In the genomic region with DNA sequence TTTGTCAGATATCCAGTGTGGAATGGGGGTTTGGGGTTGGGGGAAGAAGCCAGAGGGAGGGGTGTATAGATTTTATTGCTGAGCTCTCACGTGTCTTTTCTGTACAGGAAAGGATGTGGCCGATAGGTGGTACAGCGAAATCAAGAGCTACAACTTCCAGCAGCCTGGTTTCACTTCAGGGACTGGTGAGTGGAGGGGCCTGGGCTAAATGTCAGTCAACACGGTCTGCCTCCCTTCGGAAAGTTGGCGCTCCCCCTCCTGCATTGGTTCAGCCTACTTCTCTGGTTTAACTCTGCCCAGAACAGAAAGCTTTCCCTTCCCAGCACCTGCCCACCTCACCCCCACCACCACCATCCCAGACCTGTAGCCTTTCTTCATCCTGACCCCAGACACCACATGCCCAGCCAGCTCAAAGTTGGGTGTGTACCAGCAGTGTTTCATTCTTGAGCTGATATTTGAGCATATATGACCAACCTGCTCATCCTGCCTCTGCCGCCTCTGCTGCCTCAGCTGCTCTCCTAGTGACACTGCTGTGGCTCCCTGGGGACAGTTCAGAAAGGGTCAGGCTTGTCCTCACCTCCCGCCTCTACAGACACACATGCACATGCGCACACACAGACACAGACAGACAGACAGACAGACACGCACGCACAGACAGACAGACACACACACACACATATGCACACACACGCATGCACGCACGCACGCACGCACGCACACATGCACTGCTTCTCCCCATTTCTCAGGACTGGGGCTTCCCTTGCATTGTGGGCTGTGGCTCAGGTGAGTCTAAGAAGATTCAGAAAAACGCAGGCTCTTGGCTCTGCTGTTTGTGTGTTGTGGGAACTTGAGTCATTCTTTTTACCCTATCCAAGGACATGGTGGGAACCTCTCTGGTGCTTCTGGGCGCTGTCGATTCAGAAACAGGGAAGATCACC, we compare ENCODE assay signal across 26 mouse cellular contexts. TPM values are rescaled to one million over a fixed set of nuclear protein-coding genes. Genes with fewer than 3 reads are reported as not detected.
A peak's percentile ranks its signal among the peaks of the same experiment; 100 is the strongest.
DNase-seq lines count a peak whose midpoint lies in the region; ATAC-seq and TF ChIP-seq lines count a peak whose summit lies in the region.
"Had no signal": no experiment of that assay in that cellular context is flagged by ENCODE, and none has a peak within 500 bp of the region (broad histone marks: within the 10 kb centered on the region; RNA-seq: fewer than 3 reads in every experiment).

No protein-coding gene starts in this region.

- DNase-seq in midbrain, embryonic 11.5 days (ENCODE audit: low spot score, missing footprints), result peak; percentile 84
- DNase-seq in CD4-positive, CD25-positive, alpha-beta regulatory T cell, adult 2 months (ENCODE audit: low read depth, low spot score), result peak; percentile 65
- DNase-seq in induced T-regulatory cell, adult 2 months (ENCODE audit: low read depth), result peak; percentile 80
- DNase-seq in left cerebral cortex, adult 11 months (ENCODE audit: low spot score), result no peak
- no peak for DNase-seq in left cerebral cortex, adult 8-10 months (ENCODE audit: low spot score in 2 of 2)
- DNase-seq in frontal cortex, postnatal 25 days (ENCODE audit: low spot score in 2 of 2), result no peak
- DNase-seq: cerebellum, postnatal 14 days; gastrocnemius, adult 2 months; heart, adult 11 months; layer of hippocampus, postnatal 36 days; left cerebral cortex, postnatal 4 days; right cerebral cortex, postnatal 25 days had no signal

- 0 out of 2 replicates have a peak, but pooled peaks cover 3% of the 10 kb centered on the region for H3K27me3 ChIP-seq in midbrain, embryonic 11.5 days (ENCODE audit: control insufficient read depth, insufficient read depth, low read length)
- no peaks in the 10 kb centered on the region; the same call in 1 of the 2 replicates for H3K27me3 ChIP-seq in midbrain, embryonic 13.5 days
- H3K27me3 ChIP-seq in ES-Bruce4 (ENCODE audit: control insufficient read depth, insufficient read depth, low read length, poor library complexity, severe bottlenecking), result no peaks in the 10 kb centered on the region
- H3K27me3 ChIP-seq: forebrain, embryonic 15.5 days; heart, embryonic 15.5 days; hindbrain, embryonic 12.5 days; kidney, embryonic 15.5 days; neural tube, embryonic 13.5 days; Patski had no signal

- H3K36me3 ChIP-seq in midbrain, embryonic 11.5 days (ENCODE audit: control insufficient read depth, insufficient read depth, low read length), result no peaks in the 10 kb centered on the region
- H3K36me3 ChIP-seq in midbrain, embryonic 13.5 days, result no peaks in the 10 kb centered on the region
- H3K36me3 ChIP-seq in ES-Bruce4 (ENCODE audit: control insufficient read depth, insufficient read depth, low read length, poor library complexity, severe bottlenecking), result no peaks in the 10 kb centered on the region
- H3K36me3 ChIP-seq: forebrain, embryonic 15.5 days; heart, embryonic 15.5 days; kidney, embryonic 15.5 days had no signal

- no peak overlapping the region for H3K27ac ChIP-seq in midbrain, embryonic 11.5 days (ENCODE audit: low read depth, low read length)
- no peak overlapping the region for H3K27ac ChIP-seq in midbrain, embryonic 13.5 days
- H3K27ac ChIP-seq in ES-Bruce4 (ENCODE audit: insufficient read depth, low read length), result no peak overlapping the region
- H3K27ac ChIP-seq: forebrain, embryonic 15.5 days had no signal

- peaks cover 22% of the 10 kb centered on the region for H3K4me1 ChIP-seq in midbrain, embryonic 11.5 days (ENCODE audit: control insufficient read depth, insufficient read depth, low read length)
- peaks cover 31% of the 10 kb centered on the region for H3K4me1 ChIP-seq in midbrain, embryonic 13.5 days (replicated peaks)
- peaks cover 36% of the 10 kb centered on the region for H3K4me1 ChIP-seq in ES-Bruce4 (ENCODE audit: control insufficient read depth, insufficient read depth, low read length)

- 84% methylated on average over 20 of the region's 20 CpGs for WGBS in midbrain, embryonic 11.5 days
- 84% methylated on average over 20 of the region's 20 CpGs for WGBS in midbrain, embryonic 13.5 days

- no peak overlapping the region for H3K4me3 ChIP-seq in midbrain, embryonic 11.5 days (ENCODE audit: low read depth, low read length)
- no peak overlapping the region for H3K4me3 ChIP-seq in midbrain, embryonic 13.5 days (replicated peaks)
- peak overlapping the region; percentile 0; the same call in 1 of the 2 replicates for H3K4me3 ChIP-seq in ES-Bruce4 (ENCODE audit: low read depth, low read length)
- H3K4me3 ChIP-seq: forebrain, embryonic 15.5 days; gastrocnemius, adult 2 months; heart, embryonic 15.5 days; hindbrain, embryonic 12.5 days; kidney, embryonic 15.5 days; neural tube, embryonic 13.5 days had no signal

- H3K4me2 ChIP-seq in midbrain, embryonic 11.5 days, result no peak overlapping the region
- no peak overlapping the region for H3K4me2 ChIP-seq in midbrain, embryonic 13.5 days (replicated peaks)
- H3K4me2 ChIP-seq: forebrain, embryonic 15.5 days; hindbrain, embryonic 12.5 days; neural tube, embryonic 13.5 days had no signal

- no peak for TF ChIP-seq EP300 in ES-Bruce4 (IDR thresholded peaks at IDR 0.05; ENCODE audit: insufficient read depth, low read depth, low read length)

- TF ChIP-seq CTCF in ES-Bruce4 (IDR thresholded peaks at IDR 0.05; ENCODE audit: low read depth, low read length), result no peak

- no peaks in the 10 kb centered on the region for H3K9me3 ChIP-seq in midbrain, embryonic 11.5 days (ENCODE audit: control insufficient read depth, low read length)
- H3K9me3 ChIP-seq in midbrain, embryonic 13.5 days, result no peaks in the 10 kb centered on the region
- H3K9me3 ChIP-seq in ES-Bruce4 (replicated peaks; ENCODE audit: control insufficient read depth, insufficient read depth, low read length, poor library complexity, severe bottlenecking), result no peaks in the 10 kb centered on the region
- H3K9me3 ChIP-seq: forebrain, embryonic 15.5 days; heart, embryonic 15.5 days; hindbrain, embryonic 12.5 days; kidney, embryonic 15.5 days; neural tube, embryonic 13.5 days had no signal

- TF ChIP-seq POLR2A in ES-Bruce4 (IDR thresholded peaks at IDR 0.05; ENCODE audit: insufficient read depth, low read length), result no peak

- H3K9ac ChIP-seq in midbrain, embryonic 11.5 days (ENCODE audit: low read length), result no peak overlapping the region
- no peak overlapping the region for H3K9ac ChIP-seq in midbrain, embryonic 13.5 days (replicated peaks)
- no peak overlapping the region for H3K9ac ChIP-seq in ES-Bruce4 (ENCODE audit: low read depth, poor library complexity, severe bottlenecking)
- H3K9ac ChIP-seq: forebrain, embryonic 15.5 days; heart, embryonic 15.5 days; hindbrain, embryonic 12.5 days; kidney, embryonic 15.5 days; liver, embryonic 14.5 days; neural tube, embryonic 13.5 days had no signal

- no peak for ATAC-seq in midbrain, embryonic 11.5 days (ENCODE audit: low FRiP score)
- no peak for ATAC-seq in midbrain, embryonic 13.5 days
- ATAC-seq: forebrain, embryonic 15.5 days; intestine, embryonic 16.5 days; lung, postnatal 0 days; Patski had no signal

RNA-seq across cellular contexts. Expression of gene Ccin, which starts 12.6 kb away (rescaled TPM):
- polyA plus RNA-seq in midbrain, embryonic 11.5 days (2014; fragmentation: Nextera tagmentation; extraction: Ambion mirVana), result not detected in 2 replicates
- polyA plus RNA-seq in midbrain, embryonic 13.5 days (2015; fragmentation: Nextera tagmentation; extraction: Ambion mirVana), result not detected in 2 replicates
- not detected in 2 replicates for polyA plus RNA-seq in ES-Bruce4 (2011; ENCODE audit: insufficient read depth, insufficient read length, low read depth, missing spikeins)
- total RNA-seq in left cerebral cortex, adult 8-10 months (2022), result not detected
- total RNA-seq: adrenal gland, adult 18-20 months; gastrocnemius, adult 2 months; layer of hippocampus, postnatal 36 days; megakaryocyte progenitor cell, adult 5-6 weeks had no signal
- polyA plus RNA-seq: forebrain, embryonic 15.5 days; heart, embryonic 15.5 days; hindbrain, embryonic 12.5 days; intestine, embryonic 16.5 days; kidney, embryonic 15.5 days; large intestine, adult 2 months; lung, postnatal 0 days; neural tube, embryonic 13.5 days had no signal

RNA-seq across cellular contexts. Expression of gene Glipr2, which starts 13.5 kb away (rescaled TPM):
- polyA plus RNA-seq in midbrain, embryonic 11.5 days (2014; fragmentation: Nextera tagmentation; extraction: Ambion mirVana), result 82.7 and 89.5 TPM in 2 replicates
- 33.7 and 35.3 TPM in 2 replicates for polyA plus RNA-seq in midbrain, embryonic 13.5 days (2015; fragmentation: Nextera tagmentation; extraction: Ambion mirVana)
- 155 and 156 TPM in 2 replicates for polyA plus RNA-seq in ES-Bruce4 (2011; ENCODE audit: insufficient read depth, insufficient read length, low read depth, missing spikeins)
- total RNA-seq in left cerebral cortex, adult 8-10 months (2022), result 1 to 10 TPM; 3.0 to 4.9 (median 3.3) TPM

RNA-seq across cellular contexts. Expression of gene Clta, which starts 33.6 kb away (rescaled TPM):
- polyA plus RNA-seq in midbrain, embryonic 11.5 days (2014; fragmentation: Nextera tagmentation; extraction: Ambion mirVana), result 226 and 236 TPM in 2 replicates
- 275 TPM in 2 replicates for polyA plus RNA-seq in midbrain, embryonic 13.5 days (2015; fragmentation: Nextera tagmentation; extraction: Ambion mirVana)
- 265 and 277 TPM in 2 replicates for polyA plus RNA-seq in ES-Bruce4 (2011; ENCODE audit: insufficient read depth, insufficient read length, low read depth, missing spikeins)
- total RNA-seq in left cerebral cortex, adult 8-10 months (2022), result 100 to 1,000 TPM; 270 to 279 (median 276) TPM

Comparison
In these comparisons a context has a peak if more than half of its experiments do, and no peak if none do; other contexts are left out.
1. DNase-seq: peak in midbrain, embryonic 11.5 days (single experiment), CD4-positive, CD25-positive, alpha-beta regulatory T cell, adult 2 months (single experiment) and induced T-regulatory cell, adult 2 months (single experiment); none in left cerebral cortex, adult 11 months (single experiment), left cerebral cortex, adult 8-10 months (0 of 2) and frontal cortex, postnatal 25 days (0 of 2).